Mouse (Mus musculus) cerebellum, postnatal 25 days (tissue): ENCODE measurements around the gene Cep57.

Experiments
- DNase-seq, 2 experiments: peaks; one replicate each; pipeline ENCODE4 v3.0.0; 2021; ENCODE audit warnings: mixed read lengths in 2 of 2

Gene Cep57

DNA sequence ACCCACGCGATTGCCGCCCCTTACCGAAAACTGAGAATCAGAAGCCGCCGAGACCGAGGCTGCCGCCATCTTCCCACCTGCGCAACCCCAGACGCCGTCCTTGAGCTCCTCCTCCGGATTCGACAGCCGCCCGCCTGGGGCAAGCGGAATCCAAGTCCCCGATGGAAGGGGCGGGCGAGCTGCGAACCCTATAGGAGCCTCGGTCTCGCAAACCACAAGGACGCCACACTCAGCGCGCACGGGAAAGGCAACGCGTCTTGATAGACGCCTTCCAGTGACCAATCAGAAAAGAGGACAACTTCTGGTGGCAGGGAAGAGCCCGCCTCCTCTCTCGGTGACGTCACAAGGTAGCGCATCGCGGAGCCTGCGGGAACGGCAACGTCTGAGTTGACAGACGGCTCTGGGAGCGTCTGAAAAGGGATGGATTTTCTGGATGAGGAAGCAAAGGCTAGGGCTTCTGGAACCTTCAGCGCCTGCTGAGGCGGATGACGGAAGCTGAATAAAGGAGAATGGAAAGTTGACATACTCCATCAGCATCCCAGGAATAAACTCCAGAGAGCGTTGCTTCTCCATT lies at the start of gene Cep57:
Gene Cep57 (minus strand): TSS at position 276 of the 574 bp plus-strand sequence.
- peak; percentile 95 to 96 for DNase-seq

DNA sequence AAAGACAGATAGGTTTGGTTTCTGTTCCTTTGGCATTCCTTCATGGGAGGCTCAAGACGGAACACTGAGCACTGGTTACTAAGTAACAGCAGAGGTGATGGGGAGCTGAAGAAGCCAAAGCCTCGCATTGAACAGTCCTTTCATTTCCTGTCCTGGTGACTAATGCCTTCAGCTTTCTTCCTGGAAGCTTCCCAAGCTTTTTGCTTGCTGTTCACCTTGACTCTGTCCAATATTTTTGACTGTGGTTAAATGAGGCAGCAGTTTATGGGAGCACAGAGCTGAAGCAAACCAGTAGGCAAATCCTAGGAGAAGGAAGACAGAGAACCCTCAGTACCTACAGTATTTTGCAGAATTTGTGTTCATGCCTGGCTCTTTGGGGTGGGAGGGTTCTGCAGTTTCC lies 48.4 kb upstream of the Cep57 start:
- DNase-seq = no peak

DNA sequence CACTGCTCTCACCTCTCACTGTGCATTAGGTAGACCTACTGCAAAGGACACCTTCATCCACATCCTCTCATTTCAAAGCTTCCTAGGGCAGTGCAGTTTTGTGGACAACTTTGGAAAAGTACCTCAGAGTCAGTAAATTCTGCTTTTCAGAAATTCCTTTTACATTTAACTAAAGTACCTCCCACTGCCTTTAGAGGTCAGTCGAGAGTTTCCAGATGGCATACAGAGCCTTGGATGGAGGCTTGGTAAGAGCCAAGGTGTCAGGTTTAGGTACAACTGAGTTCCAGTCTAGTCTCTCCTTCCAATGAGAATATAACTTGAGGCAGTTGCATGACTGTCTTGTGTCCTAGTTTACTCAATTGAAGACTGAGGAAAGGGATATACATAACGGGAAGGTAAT lies 47.5 kb upstream of the Cep57 start:
- no peak for DNase-seq

DNA sequence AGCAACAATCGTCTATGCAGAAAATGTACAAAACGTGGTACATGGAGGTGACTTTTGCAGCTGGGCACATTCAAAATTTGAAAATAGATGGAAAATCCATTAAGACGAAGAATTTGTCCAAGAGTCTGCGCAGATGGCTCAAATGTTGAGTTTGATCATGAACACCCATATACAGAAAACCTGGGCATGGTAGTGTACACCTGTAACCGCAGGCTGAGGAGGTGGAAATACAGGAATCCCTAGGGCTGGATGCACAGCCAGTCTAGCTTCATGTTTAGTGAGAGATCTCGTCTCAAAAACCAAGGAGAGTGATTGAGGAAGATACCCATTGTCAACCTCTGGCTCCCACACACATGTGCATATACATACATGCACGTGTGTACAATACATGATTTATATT lies 44.7 kb upstream of the Cep57 start:
- DNase-seq = no peak

DNA sequence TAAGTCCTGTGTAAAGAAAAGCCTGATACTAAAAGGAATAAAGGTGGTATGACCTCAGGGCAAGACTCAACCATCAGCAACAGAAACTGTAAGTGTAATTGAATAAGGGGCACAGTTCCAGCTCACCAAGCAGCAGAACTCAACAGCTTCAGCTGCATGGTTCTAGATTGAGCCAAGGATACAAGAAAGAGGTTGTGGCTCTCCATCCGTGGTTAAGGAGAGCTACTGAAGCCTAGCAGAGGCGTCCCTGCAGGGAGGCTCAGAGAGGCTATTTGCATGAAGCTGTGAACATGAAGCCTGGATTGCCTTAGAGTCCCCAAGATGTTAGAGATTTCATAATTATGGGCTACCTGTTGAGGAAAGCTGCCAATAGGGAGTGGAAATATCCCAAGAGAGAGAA lies 40.7 kb upstream of the Cep57 start:
- DNase-seq = no peak

DNA sequence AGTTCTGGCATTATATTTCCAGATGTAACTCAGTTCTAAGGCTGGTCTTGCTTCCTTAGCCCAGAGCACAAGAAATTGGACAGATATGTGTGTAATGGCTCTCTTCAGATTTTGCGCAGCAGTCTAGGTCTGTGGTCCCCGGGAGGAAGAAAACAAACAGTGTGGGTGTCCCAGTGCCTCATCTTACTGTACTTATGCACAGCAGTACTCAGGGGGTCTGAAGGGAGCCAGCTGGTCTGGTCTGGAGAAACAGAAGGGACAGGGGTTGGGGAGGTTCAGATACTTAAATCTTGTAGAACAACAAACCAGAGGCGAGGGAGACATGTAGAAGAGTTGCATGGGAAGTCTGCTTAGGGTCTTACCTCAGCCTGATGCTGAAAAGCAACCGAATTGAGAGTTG lies 29.9 kb upstream of the Cep57 start:
- no peak for DNase-seq

DNA sequence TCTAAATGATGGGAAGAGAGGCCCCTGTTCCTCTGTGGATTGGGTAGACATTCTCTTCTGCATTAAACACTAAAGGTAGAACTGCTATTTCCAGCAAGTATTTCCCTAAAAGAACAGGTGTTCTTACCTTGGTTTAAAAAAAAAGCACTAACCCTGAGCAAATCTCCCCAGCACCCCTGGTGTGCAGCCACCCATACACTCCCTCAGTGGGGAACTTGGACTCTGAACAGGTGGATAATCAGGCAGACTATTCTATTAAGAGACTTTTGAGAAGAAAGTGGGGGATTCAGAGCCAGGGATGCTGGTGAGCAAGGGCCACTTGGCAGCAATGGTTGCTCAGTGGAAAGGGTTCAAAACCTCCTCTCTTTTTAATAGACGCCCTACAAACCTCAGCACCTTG lies 29.3 kb upstream of the Cep57 start:
- no peak for DNase-seq

DNA sequence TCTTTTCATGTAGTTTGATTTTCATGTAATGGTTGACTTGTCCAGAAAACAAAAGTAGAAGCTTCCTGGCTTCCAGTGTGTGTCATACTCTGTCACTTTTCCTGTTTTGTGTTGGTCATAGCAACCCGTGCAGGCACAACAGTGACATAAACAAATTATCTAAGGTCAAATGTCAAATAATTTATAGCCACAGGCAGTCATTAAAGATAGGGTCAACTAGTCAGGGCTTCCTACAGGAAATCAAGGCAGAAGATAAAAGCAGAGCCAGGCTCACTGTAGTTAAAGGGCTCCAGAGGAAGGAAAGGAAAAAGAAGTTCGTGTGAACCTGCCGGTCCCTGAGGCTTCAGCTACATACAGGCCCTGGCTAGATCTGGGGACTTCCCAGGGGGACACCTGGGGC lies 27.0 kb upstream of the Cep57 start:
- no peak for DNase-seq

DNA sequence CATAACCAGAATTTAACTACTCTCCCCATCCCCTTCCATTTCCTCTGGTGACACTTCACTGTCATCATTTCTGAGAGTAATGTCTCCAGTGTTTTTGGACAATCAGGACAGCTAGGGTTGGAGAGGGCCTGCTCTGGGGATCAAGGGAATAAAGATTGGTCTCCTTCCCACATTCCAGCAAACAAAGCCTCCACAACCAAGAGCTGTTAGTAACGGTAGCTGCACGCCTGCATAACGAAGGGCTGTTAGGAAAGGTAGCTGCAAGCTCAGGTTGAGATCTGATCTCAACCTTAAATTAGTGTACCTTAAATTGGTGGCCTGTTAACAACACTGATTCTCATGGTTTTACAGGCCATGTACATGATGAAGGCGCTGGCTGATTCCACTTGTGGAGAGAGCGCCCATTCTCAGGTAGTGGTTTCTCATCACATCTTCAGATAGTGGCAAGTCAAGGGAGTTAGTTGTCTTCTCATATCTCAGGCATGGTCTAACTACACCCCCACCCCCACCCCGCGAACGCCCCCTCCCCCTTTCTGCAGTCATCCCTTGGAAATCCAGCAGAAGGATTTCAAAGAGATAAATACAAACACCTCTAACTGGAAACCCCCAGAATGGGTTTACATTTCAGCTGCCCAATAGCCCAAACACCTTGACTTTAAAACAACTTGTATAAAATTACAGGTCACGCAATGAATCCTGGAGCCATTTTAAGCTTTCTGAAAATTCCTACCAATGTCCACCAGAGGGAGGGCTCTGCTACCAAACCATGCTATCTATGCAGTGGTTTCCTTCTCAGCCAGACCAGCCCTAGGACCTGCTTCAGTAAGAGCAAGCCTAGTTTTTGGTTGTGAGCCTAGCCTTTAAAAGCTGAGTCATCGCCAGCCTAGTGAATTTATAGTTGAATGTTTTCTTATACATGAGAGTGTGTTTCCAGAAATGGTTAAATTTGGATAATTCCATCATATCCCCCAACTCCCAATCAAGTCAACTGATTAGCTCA lies 21.9 kb upstream of the Cep57 start:
- DNase-seq = peak in 1 of 2 experiments; percentile 22

DNA sequence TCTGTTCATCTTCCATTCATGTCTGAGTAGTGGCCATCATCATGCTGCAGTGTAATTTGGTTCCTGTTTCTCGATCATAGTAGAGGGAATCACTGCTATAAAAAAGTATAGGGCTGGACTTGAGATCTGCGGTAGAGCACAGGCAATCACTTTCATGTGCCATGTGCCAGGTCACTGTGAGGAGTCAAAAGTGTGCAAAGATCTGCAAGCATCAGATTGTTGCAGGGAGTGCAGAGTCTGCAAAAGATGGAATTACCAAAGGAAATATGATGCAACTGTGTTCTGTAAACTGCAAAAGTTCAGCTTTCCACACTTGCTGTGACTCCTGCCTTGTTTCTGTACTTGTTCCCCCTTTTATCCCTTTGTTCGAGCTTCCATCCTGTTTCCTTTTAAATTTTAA lies 20.7 kb upstream of the Cep57 start:
- DNase-seq = no peak

DNA sequence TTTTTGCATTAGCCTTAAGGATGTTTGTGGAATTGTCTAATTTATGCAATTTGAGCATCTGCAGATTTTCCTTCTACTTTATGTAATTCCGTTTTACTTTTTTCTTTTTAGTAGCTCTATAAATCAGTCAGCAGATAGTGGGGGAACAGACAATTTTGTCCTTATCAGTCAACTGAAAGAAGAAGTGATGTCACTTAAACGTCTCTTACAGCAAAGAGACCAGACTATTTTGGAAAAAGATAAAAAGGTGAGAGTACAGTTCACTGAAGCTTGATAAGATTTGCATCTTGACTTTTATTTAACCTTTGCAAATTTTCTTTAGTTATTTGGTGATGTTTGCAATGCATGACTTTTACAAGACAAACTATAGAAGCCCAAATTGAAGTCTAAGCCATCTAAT lies 9.8 kb upstream of the Cep57 start:
- no peak for DNase-seq

DNA sequence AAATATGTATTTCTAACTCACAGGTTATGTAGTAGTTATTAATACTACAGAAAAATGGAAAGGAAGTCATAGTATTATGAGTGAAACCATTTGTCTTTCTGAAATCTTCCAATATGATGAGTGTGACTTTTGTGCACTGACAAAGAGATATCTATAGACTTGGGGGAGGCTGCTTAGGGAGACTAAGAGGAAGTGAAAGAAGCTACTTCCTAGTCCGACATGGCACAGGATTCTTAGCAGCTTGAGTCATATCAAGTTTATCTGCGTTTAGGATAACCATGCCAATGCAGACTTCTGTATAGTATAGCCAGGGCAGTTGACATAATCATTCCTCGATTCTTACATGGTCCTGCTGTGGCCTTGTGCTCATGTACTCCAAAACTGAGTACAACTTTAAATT lies 8.3 kb upstream of the Cep57 start:
- DNase-seq = no peak

DNA sequence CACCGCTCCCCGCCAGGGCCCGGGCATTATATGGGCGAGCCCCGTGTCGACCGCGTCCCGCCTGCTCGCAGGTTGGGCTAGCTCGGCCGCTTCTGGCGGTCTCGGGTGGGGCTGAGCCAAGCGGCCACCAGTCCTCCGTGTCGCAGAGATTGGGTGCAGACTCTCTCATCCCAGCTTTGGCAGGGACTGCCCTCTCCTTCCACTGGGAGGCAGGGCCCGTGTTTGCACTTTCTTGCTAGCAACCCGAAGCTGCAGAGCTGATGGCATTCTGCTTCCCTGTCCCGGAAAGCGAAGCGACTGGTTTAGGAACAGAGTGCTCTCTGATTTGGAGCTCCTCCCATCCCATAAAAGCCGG lies 1.2 kb upstream of the Cep57 start:
- no peak for DNase-seq

DNA sequence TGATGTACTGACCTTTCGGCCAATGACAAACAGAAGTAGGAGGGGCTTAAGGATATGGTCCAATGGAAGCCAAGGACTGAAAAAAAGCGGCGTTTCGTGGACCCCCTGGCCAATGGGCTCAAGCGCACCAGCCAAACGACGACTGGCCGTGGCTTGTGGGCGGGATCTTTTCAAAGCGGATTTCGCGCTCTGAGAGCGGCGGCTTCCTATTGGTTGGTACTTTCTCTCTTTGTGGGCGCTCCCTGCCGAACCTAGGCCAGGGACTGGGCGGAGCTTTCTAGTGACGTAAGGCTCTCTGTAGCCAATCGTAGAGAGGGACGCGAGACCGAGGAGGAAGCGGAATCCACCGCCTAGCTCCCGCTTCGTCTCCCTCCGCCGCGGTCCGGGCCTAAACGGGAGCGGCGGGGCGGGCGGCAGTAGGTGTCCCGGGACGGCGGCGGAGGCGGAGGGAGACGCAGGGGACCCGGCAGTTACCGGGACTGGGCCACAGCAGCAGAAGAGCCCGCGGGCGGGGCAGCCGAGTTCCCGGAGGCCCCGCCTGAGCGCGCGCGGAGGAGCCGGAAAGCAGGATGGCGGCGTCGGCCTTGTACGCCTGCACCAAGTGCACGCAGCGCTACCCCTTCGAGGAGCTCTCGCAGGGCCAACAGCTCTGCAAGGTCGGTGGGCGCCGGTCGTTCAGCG lies 639 bp upstream of the Cep57 start, which contains the start of gene Fam76b:
Gene Fam76b (plus strand): TSS at position 311 of the 681 bp plus-strand sequence.
- peak; percentile 98 to 99 for DNase-seq

DNA sequence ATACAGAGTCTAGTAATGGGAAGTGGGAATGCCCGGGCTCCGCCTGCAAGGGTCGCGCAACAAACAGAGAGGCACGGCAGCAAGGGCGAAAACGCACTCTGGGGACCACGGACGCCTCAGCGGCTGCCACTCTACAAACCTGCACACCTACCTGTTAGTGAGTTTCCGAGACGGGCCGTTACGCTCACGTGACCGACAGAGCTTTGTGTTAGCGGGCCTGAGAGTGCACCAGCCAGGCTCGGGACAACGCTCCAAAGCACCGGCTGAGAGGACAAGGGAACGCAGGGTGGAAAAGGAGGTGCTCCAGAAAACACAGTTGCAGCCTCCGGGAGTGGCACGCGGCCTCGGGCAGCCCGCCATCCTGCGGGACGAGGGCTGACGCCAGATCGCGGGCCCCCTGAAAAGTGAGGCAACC lies 509 bp downstream of the Cep57 start:
- DNase-seq = no peak

DNA sequence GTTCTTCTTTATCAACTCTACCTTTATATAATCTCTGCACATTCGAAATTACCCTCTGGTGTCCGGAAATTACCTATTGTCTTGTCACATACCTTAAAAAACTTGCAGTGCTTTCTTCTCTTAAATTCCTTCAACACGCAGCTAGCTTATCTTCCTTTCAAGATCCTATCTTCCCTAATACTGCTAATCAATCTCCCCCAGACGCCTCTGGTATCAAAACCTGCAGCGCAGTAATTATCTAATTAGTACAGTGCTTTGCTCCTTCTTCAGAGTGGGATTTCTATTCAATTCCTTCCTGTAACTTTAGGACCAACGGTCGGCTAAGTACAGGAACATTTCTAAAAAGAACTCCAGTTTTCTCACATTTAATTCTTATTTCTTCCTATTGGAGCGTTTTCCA lies 1.0 kb downstream of the Cep57 start:
- no peak for DNase-seq

DNA sequence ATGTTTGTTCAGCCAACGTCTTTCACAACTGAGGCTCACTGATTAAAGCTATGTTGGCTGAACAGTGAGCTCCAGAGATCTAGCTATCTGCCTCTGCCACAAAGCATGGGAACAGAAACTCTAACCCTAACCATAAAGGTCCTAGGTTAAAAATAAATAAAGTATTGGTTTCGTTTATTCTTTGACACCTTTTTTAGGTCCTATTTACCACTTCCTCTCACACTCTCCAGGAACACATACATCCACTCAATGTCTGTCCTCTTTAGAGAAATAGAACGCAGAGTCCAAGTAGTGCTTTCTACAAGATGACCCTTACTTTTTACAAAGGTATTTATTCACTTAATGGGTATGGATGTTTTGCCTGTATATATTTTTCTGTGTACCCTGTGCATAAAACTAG lies 6.1 kb downstream of the Cep57 start:
- no peak for DNase-seq

DNA sequence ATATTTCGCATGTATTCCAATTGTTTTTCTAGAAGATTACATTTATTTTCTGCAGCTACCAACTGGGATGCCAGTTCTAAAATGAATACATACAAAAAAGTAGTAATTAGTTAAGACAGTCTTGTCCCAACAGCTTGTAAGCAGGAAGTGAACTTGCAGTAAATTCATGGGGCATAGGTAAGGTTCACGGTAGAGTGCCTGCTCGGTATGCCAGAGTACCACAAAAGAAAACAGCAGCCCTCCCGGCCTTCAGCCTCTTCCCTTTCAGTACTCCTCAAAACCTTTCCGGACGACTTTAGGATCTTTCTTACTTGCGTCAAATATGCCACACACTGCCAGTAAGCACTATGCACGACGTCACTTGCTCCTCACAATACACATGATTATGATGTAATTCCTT lies 8.5 kb downstream of the Cep57 start:
- no peak for DNase-seq

DNA sequence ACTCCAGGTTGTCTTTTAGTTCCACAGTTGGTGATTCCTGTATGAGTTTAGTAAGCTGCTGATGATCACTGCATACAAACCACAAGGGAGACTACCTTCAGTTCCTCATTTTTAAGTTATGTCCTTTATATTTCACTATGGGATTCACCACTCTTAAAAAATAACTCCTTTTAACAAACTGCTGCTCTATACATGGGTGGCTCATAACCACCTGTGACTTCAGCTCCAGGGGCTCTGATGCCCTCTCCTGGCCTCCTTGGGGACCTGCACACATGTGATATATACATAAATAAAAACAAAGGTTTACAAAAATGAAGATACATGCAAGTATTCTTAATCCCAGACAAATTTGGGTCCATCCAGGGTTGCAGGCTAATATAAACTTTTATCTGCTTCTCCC lies 17.0 kb downstream of the Cep57 start:
- no peak for DNase-seq

DNA sequence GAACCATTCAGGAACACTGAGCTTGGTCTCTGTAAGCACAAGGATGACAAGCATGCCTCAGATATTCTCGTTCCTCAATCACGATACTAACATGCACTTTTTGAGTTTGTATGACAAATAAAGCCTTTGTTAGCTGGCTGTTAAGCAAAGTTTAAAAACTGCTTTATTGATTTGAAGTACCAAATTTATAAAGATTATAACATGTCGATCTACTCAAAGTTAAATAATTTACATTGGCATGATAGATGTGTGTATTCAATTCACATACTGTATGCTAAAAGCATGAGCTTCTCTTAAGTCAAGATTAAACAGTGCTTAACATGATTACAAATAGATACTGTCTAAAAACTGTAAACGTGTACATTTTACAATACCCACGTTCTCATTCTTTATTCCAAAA lies 19.2 kb downstream of the Cep57 start:
- DNase-seq = no peak

DNA sequence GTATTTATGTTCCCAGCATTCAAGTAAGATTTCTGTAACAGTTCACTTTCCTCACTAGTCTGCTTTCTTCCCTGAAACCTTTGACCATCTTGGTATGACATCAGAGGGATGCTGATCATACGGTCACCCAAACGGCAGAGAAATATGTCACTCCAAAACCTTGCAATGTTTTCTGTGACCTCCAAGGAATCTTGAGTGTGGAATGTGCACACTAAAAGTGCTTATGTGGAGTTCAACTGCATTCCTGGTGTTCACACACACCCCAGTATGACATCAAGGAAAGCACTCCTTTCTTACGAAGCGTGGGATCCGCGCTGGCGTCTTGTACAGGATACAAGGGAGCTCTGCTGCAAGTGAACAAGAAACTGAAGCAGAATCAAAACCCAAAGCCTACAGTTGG lies 20.1 kb downstream of the Cep57 start:
- no peak for DNase-seq

DNA sequence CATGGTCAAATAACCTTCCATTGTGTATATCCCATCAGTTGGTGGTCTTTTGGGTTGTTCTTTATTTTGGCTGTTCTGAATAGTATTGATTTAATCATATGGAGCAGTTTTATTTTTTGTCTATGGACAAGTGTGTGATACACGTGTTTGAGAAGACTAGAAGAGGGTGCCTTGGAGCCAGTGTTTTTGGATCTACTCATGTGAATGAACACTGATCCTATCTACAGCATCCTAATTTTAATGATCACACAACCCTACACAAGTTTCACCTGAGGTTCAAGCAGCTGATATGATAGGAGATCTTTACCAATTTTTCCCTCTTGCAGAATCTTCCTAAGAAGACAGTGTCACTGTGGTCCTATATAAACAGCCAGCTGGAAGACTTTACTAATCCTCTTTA lies 22.4 kb downstream of the Cep57 start:
- DNase-seq = no peak

DNA sequence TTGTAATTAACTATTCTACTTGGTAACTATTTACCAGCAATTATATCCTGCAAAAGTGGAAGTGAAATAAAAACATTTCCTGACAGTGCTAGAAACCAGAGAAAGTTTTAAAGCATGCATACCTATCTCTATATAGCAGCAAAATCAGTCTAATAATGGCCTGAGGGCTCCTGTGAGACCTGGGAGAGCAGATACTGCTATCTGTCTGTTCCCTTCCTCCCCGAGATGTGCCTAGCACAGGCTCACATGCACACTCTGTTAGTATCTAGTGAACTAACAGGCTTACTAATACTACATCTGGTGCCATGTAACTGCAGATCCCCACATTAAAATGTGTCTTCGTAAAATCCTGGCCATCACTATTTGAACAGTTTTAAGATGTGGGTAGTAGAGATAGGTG lies 32.2 kb downstream of the Cep57 start:
- no peak for DNase-seq

DNA sequence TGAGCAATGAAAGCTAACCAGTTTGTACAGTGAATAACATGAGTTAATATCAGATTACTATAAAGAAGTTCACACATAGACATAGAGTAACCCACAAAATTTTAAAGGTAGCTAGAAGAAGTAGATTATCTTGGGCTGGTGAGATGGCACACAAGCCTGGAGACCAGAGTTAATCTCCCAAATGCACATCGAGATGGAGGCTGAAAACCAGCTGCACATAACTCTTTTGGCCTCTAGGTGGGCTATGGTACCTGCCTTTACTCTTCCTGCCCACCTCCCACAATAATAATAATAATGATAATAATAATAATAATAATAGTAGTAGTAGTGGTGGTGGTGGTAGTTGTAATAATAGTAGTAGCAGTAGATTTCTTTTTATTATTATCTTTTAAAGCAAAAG lies 32.6 kb downstream of the Cep57 start:
- no peak for DNase-seq
